Mouse (Mus musculus) activated CD4-positive, CD25-positive, alpha-beta regulatory T cell, adult 4 months (primary cell): Measurements from ENCODE around the gene Lgmn. TPM values are rescaled to one million over a fixed set of nuclear protein-coding genes. Genes with fewer than 3 reads are reported as not detected.

ENCODE experiments used
- ATAC-seq: one replicate; pipeline ENCODE4 v1.8.0; 2017
- polyA plus RNA-seq, 2 experiments: library from polyadenylated mRNA; unstranded; fragments of 100-300 nt; shearing (Covaris generic); gene quantifications; one replicate each; pipeline ENCODE4 v1.2.1; 2017

The Lgmn gene
- 10 to 100 TPM; 31.0 to 34.5 TPM for polyA plus RNA-seq

DNA sequence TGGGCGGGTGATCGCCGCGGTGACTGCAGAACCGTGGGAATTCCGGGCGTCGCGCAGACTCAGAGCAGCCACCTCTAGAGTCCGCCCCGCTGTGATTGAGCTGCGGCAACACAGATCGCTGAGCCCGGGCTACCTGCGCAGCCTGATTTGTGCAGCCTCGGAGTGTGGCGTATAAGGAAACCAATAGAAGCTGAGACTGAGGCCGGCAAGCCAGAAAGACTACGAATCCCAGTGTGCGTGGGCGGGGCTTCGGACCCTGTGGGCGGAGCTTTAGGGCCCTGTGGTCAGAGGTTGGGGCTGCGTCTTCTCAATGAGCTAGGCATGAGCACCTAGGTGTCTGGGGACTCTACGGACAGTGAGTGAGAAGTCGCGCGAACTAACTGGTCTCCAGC is at the start of gene Lgmn:
Lgmn (minus strand) TSS at position 182 of the 392 bp plus-strand sequence.
- peak; percentile 100 for ATAC-seq

DNA sequence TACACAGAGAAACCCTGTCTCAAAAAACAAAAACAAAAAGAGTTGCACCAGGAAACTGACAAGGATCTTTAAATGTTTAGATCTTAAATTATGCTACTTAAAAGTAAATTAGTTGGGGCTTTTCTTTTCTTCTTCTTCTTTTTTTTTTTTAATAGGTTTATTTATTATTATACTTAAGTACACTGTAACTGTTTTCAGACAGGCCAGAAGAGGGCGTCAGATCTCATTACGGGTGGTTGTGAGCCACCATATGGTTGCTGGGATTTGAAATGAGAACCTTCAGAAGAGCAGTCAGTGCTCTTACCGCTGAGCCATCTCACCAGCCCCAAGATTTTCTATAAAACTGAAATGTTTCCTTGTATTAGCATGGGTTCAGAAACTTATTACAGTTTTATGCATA is 45.3 kb upstream of the Lgmn start:
- no peak for ATAC-seq

DNA sequence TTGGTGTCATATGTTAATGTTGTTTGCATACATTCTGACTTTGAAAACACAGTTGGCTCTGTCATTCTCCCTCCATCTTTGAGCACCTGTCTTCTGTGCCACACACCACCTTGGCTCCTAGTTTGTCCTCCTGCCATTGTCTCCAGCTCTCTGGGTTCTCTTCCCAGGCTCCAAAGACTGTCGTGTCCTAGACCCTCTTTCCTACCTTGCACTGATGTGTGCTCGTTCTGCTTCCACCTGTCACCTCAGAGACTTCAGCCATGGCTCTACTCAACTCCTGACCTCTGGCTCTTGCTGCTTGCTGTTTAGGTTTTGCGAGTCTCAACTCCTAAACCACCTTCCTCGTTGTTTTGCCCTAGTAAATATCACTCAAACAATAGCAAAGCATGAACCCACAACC is 40.9 kb upstream of the Lgmn start:
- ATAC-seq, result no peak

- no peak for ATAC-seq
These were observed 34.8 kb upstream of the Lgmn start for GRCm38 (mm10) chr12:102474411-102474810.

DNA sequence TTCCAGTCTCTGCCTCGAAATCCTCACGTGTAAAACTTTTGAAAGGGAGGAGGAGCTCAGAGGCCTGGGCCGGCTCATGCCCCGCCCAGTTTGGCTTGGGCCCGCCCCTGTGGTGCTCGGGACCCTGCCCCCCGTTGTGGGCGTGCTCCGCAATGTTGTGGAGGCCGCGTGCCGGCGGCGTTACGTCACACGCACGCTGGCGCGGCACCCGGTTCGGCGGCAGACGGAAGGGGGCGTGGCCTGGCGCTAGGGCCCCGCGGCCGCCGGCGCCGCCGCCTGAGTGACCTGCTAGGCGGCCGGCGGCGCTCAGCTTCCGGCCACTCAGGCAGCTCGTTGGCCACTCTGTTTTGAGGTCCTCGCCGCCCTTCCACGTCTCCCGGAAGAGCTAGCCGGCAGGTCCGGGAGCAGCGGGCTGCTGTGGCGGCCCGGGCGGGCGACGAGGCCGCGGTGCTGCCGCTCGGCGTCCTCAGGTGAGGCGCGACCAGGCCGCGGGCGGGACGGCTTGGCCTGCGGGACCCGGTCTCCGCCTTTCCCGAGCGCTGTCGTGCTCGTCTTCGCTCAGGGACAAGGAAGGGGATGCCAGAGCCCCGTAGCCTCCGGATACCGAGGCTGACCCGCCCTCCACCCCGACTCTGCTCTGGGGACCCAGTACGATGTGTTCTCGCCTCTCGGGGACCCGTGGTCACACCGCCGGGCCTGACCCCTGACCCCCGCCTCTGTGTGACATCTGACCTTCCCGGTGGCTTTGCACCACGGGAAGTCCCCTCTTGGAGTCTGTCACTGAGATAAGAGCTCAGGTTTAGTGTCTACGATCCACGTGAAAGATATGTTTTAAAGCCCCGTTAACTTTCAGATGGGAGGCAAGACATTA is 29.5 kb upstream of the Lgmn start, which contains the start of gene Golga5:
Golga5 (plus strand) TSS at position 242 of the 871 bp plus-strand sequence.
- peak; percentile 97 for ATAC-seq

GRCm38 (mm10) chr12:102468136-102468535 is 28.5 kb upstream of the Lgmn start:
- no peak for ATAC-seq

GRCm38 (mm10) chr12:102464650-102465049 is 25.0 kb upstream of the Lgmn start:
- ATAC-seq, result no peak

DNA sequence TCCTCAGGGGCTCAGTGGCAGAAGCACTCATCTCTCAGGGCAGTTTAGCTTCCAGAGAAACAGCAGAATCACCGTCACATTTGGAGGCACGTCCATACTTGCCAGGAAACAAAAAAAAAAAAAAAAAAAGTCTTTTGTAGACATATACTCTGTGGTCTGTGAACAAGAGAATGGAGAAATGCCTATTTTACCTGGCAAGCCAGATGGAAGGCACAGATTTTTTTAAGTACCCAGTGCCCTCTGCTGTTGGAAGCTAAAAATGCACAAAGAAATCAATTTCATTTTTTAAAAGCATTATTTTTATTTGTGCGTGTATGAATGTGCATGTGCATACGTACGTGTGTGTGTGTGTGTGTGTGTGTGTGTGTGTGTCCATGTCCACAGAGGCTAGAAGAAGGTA is 21.6 kb upstream of the Lgmn start:
- peak; percentile 37 for ATAC-seq

- ATAC-seq, result no peak
These were observed 20.4 kb upstream of the Lgmn start for GRCm38 (mm10) chr12:102460014-102460413.

DNA sequence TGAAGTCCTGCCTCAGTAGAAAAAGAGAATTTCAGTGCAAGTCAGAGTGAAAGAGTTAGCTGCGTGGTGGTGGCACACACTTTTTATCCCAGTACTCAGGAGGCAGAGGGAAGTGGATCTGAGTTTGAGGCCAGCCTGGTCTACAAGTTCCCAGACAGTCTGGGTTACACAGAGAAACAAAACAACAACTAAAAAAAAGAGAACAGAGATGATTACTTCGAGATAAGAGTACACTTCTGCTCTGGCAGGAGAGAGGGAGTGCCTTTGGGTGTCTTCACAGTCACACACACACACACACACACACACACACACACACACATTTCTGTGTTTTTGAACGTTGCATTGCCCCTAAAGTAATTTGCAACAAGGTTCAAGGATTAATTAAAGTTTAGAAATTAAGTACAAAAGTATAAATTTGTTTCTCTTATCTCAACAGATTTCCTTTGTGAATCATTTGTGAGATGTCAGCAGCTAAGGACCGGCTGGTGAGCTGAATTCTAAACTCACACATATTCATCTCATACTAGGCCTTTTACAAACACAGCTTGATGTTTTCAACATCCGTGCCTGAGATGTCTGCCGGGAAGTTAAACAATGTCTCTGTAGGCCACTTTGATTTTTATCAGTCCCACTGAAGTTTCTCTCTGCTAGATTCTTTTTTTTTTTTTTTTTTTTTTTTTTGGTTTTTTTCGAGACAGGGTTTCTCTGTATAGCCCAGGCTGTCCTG is 17.0 kb upstream of the Lgmn start:
- ATAC-seq, result peak; percentile 83

- ATAC-seq, result no peak
These were observed 14.0 kb upstream of the Lgmn start for GRCm38 (mm10) chr12:102453581-102453980.

- peak; percentile 64 for ATAC-seq
These were observed 11.7 kb upstream of the Lgmn start for GRCm38 (mm10) chr12:102451126-102451851.

DNA sequence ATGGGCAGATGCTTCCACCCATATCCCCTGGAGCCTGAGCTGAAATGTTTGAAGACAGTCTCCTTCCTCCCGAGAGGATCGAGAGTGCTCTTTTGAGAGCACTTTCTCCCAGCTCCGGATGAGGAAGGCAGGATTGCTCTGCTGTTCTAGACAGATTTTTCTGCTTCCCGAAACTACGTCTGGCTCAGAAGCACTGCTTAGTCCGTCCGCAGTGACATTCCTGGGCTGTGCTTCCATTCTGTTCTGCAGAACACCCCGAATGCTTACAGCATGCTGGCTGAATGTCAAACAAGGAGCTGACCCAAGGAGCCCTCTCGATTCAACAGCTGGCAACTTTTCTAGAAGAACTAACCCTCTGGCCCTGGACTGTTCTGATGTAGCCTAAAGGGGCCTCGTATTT is 10.8 kb upstream of the Lgmn start:
- no peak for ATAC-seq

DNA sequence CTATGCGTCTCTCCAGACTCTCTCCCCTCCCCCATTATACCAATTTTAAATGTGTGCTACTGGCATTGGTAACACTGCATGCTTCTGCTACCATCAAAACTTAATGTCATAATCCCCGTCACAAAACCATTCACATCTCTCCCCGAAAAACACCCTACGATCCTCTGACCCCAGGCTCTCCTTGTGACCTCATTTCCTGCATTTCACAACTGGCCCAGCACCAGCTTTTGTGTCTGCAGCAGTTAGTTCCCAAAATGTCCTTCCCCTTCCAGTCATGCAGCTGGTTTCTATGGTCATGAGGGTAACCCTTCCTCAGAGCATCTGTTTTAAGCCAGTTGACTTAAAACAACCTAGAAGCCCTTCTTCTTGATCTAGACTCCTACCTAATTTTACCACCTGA is 5.8 kb upstream of the Lgmn start:
- ATAC-seq, result no peak

DNA sequence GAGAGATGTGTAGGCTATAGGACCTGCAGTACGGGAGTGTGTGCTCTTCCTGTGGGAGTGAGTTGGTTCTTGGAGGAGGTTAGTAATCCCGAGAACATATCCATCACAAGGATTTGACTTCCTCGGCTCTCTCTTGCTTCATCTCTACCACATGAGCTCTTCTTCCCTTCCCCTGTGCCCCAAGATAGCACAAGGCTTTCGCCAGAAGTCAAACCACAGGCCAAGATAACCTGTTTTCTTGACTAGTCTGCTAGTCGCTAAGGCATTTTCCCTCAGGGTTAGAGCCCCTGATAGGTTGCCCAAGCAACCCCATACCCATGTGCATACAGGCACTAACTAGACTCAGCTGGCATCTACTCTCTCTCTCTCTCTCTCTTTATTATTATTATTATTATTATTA is 4.1 kb upstream of the Lgmn start:
- no peak for ATAC-seq

DNA sequence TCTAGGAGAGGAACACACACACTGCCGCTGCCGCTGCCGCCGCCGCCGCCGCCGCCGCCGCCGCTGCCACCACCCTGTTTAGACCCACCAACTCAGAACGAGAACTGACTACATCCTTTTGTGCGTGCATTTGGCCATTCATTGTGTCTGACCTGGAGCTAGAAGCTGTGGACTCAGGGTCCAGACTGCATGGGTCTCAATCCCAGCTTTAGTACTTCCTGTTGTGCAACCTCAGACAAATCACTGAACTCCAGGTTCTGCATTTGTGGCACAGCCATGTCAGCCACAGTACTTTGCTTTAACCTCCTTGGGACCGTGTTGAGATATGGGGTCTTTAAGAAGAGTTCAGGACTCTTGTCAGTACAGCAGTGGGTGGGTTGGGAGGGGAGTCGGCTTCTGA is 3.0 kb upstream of the Lgmn start:
- ATAC-seq, result no peak

- no peak for ATAC-seq
These were observed 1.5 kb upstream of the Lgmn start for GRCm38 (mm10) chr12:102441141-102441540.

DNA sequence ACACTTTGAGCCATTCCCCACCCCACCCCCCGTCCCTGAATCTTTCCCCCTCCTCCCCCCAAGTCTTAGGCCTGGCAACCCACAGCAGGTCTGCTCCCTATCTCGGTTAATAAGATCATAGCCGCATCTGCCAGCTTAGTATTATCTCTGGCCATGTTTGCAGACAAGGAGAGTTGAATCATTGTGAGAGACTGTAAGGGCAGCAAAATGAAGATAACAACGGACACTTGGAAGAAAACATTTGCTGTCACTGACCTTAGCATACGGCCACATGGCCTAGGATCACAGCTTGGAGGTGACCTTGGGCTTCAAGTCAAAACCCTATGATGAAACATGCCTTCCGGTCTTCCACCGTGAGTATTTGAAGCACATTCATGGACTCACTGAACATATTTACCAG is 938 bp upstream of the Lgmn start:
- ATAC-seq, result no peak

- ATAC-seq, result peak; percentile 30
These were observed 506 bp downstream of the Lgmn start for GRCm38 (mm10) chr12:102438983-102439631.

DNA sequence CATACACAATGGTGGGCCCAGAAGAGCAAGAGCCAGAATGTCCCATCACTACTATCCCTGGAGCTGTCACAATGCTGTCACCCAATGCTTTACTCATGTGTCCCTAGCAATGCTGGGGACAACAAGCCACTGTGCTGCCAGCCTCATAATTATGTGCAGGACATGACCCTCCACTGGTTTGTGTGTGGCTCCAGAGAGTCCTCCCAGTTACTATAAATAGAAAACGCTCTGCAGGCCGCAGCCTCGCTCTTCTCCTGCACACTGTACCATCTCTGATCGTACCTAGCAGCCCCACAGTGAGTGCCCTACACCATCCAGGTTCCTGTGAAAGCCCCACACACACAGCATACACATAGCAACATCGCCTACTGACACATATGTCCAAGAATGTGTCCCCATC is 1.7 kb downstream of the Lgmn start:
- no peak for ATAC-seq

- no peak for ATAC-seq
These were observed 2.6 kb downstream of the Lgmn start for GRCm38 (mm10) chr12:102436939-102437526.

DNA sequence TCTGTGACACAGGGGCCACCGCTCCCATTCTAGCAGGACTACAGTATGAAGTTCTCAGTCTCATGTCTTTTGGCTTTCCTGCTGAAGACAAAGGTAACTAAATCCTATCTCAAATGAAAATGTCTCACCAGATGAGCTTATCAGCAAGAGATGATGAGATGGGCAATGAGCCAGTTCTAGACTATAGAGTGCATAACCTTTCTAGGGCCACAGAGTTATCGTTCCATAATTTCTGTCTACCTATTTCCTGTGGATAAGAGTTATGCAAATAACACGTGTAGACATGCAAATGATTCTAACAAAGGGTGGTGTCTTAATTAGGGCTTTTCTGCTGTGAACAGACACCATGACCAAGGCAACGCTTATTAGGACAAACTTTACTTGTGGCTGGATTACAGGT is 5.5 kb downstream of the Lgmn start:
- no peak for ATAC-seq
